Mouse (Mus musculus): ENCODE data around the gene Trim17. TPM values are rescaled to one million over a fixed set of nuclear protein-coding genes. Genes with fewer than 3 reads are reported as not detected.
"Not testable (repeated sequence)": the region's sequence is repeated elsewhere in the genome, so short reads cannot be mapped to it uniquely, and the experiment has no call there.

Trim17 gene
- total RNA-seq, 4 experiments from 2014 or later = 0.08 to 0.31 (median 0.20) TPM

DNA sequence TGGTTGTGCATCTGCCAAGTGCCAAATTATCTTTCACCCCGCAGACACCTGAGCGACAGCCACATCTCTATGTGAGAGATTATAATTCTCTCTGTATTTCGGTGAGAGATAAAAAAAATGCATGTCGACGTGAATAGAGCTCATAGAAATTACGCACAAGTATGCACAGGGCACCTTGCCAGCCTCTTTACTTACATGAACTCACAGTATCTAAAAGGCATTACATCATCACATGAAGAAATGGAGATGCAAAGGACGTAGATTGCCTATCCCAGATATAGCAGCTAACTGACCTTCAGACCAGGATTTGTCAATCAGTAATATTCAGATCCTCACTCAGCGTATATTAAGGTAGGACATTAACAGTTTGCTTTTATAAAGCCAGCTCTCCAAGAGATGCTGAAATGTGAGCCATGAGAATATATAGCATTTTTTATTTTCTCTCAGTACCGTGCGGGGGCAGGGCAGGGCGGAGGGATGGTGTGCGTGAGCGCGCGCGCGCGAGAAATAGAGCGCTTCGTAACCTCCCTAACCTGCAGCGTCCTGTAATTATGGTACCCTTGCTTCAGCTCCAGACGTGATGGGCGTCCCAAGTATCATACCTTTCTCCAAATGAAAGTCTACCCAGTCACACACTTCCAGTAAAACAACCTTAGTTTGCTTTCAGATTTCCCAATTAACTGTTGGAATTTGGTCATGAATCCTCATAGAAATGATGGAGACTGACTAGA is 6.5 kb upstream of the Trim17 start:
- no peak for DNase-seq (ENCODE audit: low spot score in 2 of 2)

DNA sequence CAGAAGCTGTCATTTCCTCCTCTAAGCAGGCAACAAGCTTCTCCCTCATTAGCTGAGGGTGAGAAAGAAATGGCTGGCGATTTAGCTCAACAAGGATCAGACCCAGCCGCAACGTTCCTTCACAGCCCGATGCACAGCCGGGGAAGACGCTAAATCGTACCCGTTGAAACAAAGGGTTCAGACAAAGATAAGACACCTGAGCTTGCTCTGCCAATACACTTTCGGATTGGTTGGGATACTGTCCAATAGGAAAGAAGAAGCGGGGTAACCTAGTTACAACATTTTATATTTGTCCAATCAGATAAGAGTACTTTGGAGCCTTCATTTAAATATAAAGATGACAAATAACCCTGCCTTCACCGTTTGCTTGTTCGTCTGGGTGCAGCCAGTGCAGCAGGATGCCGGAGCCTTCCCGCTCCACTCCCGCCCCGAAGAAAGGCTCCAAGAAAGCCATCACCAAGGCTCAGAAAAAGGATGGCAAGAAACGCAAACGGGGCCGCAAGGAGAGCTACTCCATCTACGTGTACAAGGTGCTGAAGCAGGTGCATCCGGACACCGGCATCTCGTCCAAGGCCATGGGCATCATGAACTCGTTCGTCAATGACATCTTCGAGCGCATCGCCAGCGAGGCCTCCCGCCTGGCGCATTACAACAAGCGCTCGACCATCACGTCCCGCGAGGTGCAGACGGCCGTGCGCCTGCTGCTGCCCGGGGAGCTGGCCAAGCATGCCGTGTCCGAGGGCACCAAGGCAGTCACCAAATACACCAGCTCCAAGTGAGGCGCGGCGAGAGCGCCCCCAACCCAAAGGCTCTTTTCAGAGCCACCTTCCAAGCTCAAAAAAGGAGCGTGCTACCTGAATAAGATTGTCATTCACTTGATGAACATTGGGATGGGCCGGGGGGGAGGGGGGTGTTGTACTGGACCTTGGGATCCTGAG is 5.7 kb upstream of the Trim17 start, which contains the start of gene Hist3h2ba:
Gene Hist3h2ba (plus strand): TSS at position 379 of the 938 bp plus-strand sequence.
- DNase-seq (ENCODE audit: low spot score in 2 of 2) = no peak

DNA sequence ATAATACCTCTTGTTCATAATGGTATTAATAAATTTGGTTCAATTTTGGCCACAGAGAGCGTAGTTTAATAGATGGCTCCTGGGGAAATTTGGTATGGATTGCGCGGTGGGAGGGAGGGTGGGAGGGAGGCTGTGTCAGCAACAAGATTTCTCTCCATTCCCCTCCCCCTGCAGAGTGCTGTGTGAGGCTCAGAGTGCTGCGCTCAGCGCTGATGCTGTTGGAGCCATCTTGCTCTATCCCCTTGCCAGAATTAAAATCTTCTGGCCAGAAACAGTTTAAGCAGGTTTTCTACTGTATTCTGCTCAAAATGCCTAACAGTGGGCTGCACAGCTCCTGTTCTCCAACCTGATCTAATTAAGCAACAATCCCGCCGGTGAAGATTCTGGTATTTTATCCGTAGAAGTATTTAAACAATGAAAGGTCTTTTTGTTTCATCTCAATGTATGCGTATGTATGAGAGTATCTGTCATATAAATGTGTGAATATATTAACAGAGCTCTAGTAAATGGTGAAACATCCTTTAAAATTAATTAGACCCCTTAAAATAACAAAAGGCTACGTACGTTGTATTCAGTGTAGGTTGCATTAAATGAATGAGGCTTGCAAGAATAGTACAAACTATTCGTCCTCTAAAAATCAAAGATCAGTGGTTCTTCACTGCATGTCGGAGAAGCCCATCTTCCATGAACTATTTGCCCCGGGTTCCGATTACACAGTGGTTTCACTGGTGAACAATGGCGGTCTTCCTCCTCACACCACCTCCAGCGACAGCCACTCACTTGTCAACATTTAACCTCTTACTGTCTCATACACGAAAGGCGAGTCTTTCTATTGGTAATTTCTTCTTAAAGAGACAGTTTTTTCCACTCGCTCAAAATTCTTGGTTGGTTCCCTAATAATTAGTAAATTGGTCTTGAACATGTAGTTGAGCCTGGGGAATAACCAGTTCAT is 4.7 kb upstream of the Trim17 start:
- DNase-seq (ENCODE audit: low spot score in 2 of 2) = no peak

DNA sequence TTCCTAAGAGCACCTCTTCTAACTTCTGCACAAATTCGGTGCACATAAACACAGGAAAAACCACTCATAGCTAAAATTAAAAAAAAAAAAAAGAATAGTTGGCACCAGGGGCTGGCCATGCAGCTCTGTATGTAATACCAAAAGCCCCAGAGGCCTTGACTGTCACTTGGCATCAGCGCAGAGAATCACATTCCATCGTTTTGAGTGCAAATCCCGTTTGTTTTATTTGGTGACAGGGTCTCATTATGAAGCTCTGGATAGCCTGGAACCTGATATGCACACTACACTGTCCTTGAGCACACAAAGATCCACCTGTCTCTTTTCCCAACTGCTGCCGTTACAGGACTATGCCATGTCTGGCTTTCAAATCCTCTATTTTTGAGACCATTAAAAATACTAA is 3.3 kb upstream of the Trim17 start:
- no peak for DNase-seq (ENCODE audit: low spot score in 2 of 2)

DNA sequence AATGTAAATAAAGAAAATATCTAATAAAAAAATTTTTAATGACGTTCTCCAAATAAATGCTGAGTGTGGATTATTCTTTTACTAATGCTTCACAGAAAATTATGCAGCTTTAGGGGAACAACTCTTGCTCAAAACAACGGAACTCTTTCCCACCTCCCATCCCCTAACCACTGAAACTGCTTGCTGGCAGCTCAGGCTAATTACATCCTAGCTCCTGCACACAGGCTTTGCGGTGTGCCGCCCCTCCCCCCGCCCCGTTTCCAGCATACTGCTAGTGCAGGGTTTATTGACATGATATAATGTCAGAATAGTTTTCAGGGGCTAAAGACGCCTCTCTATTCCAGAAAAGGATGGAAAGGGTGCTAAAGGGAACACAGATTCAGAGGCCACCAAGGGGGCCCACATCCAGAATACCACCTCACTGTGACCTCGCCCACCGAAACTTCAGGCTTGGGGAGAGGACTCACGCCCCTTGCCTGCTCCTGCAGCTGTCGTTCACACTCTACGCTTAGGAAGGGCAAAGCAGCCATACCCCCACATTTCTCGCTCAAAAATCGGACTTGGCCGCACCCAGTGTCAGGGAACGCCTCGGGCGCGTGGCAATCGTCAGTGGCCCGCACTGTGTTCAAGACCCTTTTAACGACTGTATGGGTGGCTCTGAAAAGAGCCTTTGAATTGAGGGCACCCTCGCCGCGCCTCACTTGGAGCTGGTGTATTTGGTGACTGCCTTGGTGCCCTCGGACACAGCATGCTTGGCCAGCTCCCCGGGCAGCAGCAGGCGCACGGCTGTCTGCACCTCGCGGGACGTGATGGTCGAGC is 925 bp upstream of the Trim17 start:
- DNase-seq (ENCODE audit: low spot score in 2 of 2) = no peak

DNA sequence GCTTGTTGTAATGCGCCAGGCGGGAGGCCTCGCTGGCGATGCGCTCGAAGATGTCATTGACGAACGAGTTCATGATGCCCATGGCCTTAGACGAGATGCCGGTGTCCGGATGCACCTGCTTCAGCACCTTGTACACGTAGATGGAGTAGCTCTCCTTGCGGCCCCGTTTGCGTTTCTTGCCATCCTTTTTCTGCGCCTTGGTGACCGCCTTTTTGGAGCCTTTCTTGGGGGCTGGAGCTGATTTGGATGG is 390 bp upstream of the Trim17 start:
- not testable (repeated sequence) for DNase-seq (ENCODE audit: low spot score in 2 of 2)

DNA sequence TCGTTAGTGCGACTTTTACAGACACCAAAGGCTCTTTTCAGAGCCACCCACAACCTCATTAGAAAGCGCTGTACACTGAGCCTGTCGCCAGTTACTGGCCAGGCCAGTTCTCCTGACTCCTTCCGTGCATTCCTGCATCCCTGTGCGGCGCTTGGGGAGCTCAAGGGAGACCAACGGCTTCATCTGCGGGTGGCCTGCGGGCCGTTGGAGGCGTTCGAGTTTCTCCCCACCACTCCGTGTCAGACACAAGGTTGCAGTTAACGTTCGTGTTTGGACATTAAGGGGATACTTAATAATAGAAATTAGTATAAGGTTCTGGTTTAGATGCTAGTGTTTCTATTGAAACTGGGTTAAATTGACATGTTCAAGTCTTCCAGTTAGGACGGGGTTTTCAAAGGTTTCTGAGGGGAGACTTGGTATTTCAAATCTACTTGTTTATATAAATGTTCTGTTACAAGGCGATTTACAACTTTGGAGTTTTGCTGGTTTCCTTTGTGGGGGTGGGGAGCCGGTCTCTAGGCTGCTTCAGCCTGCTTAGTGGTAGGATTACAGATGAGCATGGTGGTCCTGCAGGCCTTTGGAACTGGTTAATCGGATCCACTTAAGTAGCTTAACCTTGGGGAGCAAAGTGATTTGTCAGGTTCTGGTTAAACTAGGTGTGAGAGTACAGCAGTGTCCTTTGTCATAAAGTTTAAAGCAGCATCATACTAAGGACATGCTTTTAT is 820 bp downstream of the Trim17 start:
- no peak for DNase-seq (ENCODE audit: low spot score in 2 of 2)

DNA sequence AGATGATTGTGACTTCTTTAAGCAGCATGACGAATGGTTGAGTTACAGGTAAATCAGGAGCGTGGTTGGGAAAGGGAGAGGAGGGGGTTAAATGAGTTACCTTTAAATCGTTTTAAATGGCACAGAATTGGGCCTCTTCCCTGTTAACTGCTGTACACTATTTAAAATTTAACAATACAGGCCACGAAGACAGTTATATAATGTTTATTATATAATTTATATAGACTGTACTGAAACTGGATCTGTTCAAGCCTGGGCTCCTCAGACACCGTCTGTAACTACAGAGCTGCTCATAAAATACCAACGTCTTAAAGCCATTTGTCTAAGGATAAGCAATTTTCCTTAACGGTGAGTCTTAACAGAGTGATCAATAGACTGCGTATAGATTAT is 1.4 kb downstream of the Trim17 start:
- DNase-seq (ENCODE audit: low spot score in 2 of 2) = no peak

DNA sequence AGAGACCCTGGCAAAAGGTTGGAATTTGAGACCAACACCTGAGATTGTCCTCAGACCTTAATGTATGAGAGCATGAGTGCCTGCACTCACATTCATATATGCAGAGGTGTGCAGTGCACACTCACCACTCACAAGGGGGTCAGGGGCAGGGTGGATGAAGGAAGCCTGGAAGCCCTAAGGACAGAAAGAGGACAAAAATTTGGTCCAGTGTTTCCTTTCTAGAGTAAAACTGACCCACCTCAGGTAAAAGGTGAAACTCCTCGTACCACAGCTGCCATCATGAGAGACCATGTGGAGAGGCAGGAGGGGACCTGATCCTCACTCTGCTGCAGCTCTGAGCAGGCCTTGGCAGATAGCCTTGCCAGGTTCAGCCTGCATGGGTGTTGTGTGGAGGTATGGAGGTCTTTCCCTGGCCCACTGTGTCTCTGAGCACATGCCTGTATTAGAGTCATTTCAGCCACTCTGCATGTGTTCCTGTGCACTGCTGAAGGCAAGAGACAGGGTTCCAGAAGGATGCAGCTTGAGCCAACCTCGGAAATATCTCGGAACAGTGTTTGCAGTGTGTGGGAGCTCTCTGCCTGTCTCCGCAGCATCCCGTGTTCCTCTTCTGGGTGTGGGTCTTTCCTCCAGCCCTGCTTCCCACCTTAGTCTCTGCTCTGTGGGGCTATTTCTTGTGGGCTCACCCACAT is 2.9 kb downstream of the Trim17 start:
- no peak for DNase-seq (ENCODE audit: low spot score in 2 of 2)

DNA sequence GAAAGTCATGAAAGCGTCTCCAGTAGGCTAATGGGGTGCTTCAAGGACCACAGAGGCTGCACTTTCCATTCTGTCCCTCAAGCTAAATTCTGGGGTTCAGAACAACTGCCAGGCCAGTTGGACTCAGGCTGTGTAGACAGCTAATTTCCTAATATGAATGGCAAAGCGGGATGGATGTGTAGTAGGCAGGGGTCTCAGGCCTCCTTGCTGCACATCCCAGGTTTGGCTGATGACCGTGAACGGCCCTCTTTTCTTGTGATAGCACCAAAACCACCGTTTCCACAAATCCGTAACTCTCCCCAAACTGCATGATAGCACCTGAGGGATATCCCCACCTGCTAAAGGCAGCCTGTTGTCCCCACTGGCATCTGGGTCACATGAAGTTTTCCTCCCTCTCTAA is 4.1 kb downstream of the Trim17 start:
- DNase-seq (ENCODE audit: low spot score in 2 of 2) = no peak

DNA sequence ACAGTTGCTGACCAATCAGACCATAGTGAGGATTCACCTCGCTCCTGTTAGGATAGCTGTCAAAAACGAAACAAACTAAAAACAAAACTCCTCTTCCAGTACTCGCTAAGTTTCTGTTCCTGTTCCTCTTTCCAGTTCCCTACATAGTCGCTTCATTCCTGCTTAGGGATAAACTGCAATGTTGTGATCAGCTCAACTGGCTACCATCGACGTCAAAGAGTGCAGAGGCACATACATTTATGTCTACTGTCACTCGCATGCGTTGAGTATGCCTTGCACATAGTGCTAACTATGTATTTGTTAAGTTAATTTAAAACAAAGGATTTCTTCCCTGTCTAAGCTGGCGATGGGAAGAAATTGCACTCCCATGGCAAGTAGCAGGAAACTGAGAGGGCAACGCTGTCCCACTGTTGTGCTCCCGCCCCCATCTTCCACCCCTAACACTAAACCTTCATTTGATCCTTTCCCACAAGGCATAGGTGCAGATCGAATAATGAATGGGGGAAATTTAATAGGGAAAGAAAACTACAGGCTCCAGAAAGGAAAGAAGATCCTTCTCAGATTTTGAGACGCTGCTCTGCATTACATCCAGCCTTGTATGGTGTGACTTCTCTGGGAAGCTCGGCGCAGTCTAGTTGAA is 4.8 kb downstream of the Trim17 start:
- no peak for DNase-seq (ENCODE audit: low spot score in 2 of 2)

DNA sequence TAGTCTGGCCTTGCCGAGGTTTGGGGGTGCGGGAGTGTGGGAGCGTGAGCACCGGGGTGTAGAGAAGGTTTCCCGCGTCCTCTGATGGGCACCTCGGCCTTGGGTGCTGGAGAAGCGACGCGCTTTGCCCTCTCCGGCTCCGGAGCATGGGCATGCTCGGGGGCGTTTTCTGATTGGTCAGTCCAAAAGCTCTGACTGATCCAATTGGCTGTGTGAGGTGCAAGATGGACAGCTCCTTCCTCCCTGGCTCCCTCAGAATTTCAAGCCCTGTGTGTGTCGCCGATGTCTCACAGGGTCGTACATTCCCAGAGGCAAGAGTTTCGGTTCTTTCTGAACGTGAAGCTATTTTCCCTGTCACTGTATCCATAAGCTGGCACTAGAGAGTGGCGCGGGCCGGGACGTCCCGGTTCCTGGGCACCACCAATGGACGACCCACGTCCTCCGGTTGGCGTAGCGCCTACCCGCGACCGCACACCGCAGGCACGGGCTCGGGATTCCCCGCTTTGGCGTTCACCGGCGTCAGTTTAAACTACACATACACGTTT is 5.5 kb downstream of the Trim17 start:
- peak in 1 of 2 experiments; percentile 42 for DNase-seq (ENCODE audit: low spot score in 2 of 2)

DNA sequence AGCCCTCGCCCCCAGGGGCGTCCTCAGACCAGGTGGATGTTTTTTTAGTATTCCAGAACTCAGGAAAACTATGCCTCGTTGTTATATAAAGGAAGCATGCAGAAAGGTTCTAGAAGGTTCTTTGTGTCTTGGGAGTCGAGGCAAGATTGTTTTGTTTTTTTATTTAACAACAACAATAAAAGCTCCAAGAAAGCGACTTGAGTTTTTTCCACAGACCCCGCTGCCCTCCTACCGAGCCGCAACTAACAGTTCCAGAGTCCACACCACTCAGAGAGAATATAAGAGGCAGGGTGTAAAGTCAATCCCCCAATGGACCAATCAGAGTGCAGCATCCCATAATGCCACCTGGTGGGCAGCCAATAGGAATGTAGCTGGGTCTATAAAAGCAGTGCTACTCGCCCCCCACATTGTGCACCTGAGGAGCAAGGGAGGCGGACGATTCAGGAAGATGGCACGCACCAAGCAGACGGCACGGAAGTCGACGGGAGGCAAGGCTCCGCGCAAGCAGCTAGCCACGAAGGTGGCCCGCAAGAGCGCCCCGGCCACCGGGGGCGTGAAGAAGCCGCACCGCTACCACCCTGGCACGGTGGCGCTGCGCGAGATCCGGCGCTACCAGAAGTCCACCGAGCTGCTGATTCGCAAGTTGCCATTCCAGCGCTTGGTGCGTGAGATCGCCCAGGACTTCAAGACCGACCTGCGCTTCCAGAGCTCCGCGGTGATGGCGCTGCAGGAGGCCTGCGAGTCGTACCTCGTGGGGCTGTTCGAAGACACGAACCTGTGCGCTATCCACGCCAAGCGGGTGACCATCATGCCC is 7.1 kb downstream of the Trim17 start:
- no peak for DNase-seq (ENCODE audit: low spot score in 2 of 2)

DNA sequence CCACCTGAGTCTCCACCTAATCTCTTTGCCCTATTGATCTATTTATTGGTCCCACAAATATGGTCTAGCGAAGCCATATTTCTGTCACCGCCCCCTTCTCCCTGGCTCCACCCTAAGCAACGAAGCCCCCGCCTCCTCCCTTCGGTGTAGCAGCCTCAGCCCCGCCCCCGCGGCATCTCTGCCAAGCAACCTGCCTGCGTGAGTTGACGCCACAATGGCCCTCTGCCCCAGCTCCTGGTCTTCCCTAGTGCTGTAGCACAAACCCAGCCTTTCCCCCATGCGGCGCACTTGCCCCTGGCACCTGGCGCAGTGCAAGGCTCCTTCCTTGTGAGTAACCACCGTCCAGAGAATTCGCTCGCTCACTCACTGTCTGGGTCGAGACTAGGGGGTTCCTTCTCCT is 9.1 kb downstream of the Trim17 start:
- no peak for DNase-seq (ENCODE audit: low spot score in 2 of 2)

DNA sequence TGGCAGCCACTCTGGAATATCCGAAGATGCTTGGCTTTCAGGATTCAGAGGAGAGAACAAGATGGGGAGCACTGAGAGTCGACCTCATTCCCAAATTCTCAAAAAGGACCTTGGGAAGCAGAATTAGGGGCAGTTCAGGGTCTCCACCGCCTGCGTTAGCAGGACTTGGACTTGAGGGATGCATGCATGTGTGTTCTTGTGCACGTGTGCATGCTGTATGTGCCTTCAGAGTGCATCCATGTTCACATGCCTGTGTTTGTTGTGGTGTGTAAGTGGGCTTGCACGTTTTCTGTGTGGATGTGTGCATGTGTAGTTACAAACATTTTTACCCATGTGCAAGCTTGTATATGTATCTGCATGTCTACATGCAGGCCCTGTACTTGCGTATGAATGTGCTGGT is 9.7 kb downstream of the Trim17 start:
- DNase-seq (ENCODE audit: low spot score in 2 of 2) = no peak

DNA sequence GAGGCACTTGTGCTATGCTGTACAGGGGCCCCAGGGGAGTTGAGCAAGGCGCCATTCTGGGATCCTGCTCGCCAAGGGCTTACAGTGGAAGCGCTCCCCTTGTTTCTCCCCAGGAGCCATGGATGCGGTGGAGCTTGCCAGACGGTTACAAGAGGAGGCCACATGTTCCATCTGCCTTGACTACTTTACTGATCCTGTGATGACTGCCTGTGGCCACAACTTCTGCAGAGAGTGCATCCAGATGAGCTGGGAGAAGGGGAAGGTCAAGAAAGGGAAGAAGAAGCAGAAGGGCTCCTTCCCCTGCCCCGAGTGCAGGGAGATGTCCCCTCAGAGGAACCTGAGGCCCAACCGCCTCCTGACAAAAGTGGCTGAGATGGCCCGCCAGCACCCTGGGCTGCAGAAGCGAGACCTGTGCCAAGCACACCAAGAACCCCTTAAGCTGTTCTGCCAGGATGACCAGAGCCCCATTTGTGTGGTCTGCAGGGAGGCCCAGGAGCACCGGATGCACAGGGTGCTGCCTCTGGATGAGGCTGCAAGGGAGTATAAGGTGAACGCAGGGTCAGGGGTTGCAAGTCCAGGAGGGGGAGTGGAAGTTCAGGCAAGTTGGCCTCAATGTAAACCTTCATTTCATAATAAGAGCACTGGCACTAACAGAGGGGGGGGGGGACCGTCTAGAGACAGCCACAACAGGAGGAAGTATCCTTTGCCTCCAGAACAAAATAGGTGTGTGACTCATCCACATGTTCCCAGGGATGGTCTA is 10.7 kb downstream of the Trim17 start:
- DNase-seq (ENCODE audit: low spot score in 2 of 2) = no peak

DNA sequence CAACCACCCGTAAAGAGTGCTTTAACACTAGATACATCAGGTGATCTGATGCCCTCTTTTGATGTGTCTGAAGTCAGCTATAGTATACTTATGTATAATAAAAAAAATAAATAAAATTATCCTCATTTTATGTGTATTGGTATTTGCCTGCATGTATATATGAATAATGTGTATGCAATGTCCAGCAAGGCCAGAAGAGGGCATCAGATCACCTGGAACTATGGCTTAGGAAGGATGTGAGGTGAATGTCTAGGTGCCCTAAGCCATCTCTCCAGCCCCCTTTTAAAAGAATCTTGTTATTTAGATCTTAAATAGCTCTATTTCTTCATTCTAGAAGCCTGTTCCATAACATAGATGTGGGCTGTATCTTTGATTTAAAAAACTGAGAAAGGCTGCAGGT is 12.9 kb downstream of the Trim17 start:
- DNase-seq (ENCODE audit: low spot score in 2 of 2) = no peak
